Mouse (Mus musculus) liver, postnatal 0 days (tissue): ENCODE data around the gene S100a1.

Experiments
- CTCF ChIP-seq: sonication (generic); IDR thresholded peaks from 2 replicates; pipeline ENCODE4 v1.5.1; 2016; ENCODE audit warnings: antibody characterized with exemption, low read depth
- EP300 ChIP-seq: IDR thresholded peaks from 2 replicates; pipeline ENCODE4 v1.6.1; 2016; ENCODE audit warnings: antibody characterized with exemption, low read depth, mild to moderate bottlenecking

DNA sequence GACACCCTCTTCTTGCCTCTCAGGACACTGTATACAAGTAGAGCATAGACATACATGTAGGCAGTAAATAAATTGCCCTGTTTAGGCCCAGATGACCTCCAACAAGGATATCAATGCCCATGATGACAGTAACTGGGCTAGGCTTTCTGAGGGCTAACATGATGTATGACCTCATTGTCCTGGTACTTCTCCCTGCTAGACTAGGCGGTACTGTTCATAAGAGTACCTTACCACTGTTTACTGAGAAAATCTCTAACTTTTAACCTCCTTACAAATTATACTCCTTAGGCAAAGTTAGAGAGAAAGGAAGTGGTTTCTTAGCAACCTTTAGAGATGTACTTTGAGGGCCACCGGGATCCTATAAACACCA, 36.2 kb upstream of the S100a1 start:
- TF ChIP-seq CTCF: no peak
- no peak for TF ChIP-seq EP300
